Mouse (Mus musculus) heart, embryonic 15.5 days (tissue): Measurements from ENCODE around the gene Nle1. TPM values are rescaled to one million over a fixed set of nuclear protein-coding genes. Genes with fewer than 3 reads are reported as not detected.

Experiments used
- ATAC-seq: fragments of 200-750 bp; cut with Nextera tagmentation; replicated peaks from 2 replicates; pipeline ENCODE4 v1.8.0; 2017; ENCODE audit warnings: low read depth, moderate TSS enrichment; ENCODE audit not compliant: insufficient number of reproducible peaks, insufficient read depth, low FRiP score
- H3K27ac ChIP-seq: fragments of 300-500 bp; sonication (generic); 2 replicates; pipeline ENCODE4 v1.5.1; 2015; ENCODE audit warnings: mild to moderate bottlenecking, inconsistent platforms
- H3K27me3 ChIP-seq: fragments of 300-500 bp; sonication (generic); 2 replicates; pipeline ENCODE4 v1.6.1; 2015; ENCODE audit warnings: inconsistent platforms
- H3K36me3 ChIP-seq: fragments of 300-500 bp; sonication (generic); 2 replicates; pipeline ENCODE4 v1.6.1; 2015; ENCODE audit warnings: mild to moderate bottlenecking, inconsistent platforms
- H3K4me1 ChIP-seq: fragments of 300-500 bp; sonication (generic); replicated peaks from 2 replicates; pipeline ENCODE4 v1.6.1; 2015; ENCODE audit warnings: inconsistent platforms
- H3K4me2 ChIP-seq: fragments of 300-500 bp; sonication (generic); 2 replicates; pipeline ENCODE4 v1.6.1; 2015; ENCODE audit warnings: inconsistent platforms, mild to moderate bottlenecking, moderate library complexity
- H3K4me3 ChIP-seq: fragments of 300-500 bp; sonication (generic); 2 replicates; pipeline ENCODE4 v1.5.1; 2015; ENCODE audit warnings: mild to moderate bottlenecking, inconsistent platforms
- H3K9ac ChIP-seq: fragments of 300-500 bp; sonication (generic); 2 replicates; pipeline ENCODE4 v1.6.1; 2015; ENCODE audit warnings: mild to moderate bottlenecking, inconsistent platforms
- H3K9me3 ChIP-seq: fragments of 300-500 bp; sonication (generic); replicated peaks from 2 replicates; pipeline ENCODE4 v1.6.1; 2016; ENCODE audit warnings: inconsistent platforms
- WGBS: fragments of 180-500 bp; shearing (Covaris S2); methylation state at CpG from one replicate; pipeline ENCODE4 v1.1.7; 2015; ENCODE audit warnings: mixed read lengths; 5-methylcytosine and 5-hydroxymethylcytosine counted together
- polyA plus RNA-seq: library from polyadenylated mRNA; unstranded; fragments of >200 nt; fragmentation: Nextera tagmentation; extraction: Ambion mirVana; gene quantifications from 2 replicates; pipeline ENCODE4 v1.2.1, GENCODE M21; 2015

Nle1 gene
- polyA plus RNA-seq, 1 experiment from 2014 or later, result 17.7 TPM

GRCm38 (mm10) chr11:82866850-82867564 lies 41.2 kb downstream of the Nle1 start:
- 32% methylated on average over 7 of the region's 7 CpGs for WGBS
- H3K4me3 ChIP-seq, result no peak overlapping the region
- H3K9ac ChIP-seq, result no peak overlapping the region
- H3K27ac ChIP-seq, result no peak overlapping the region
- H3K36me3 ChIP-seq, result no peaks in the 10 kb centered on the region
- H3K9me3 ChIP-seq, result no peaks in the 10 kb centered on the region
- no peaks in the 10 kb centered on the region for H3K27me3 ChIP-seq
- no peak for ATAC-seq
- H3K4me2 ChIP-seq, result no peak overlapping the region
- H3K4me1 ChIP-seq, result peaks cover 17% of the 10 kb centered on the region

- 78% methylated on average over 10 of the region's 10 CpGs for WGBS
- H3K4me2 ChIP-seq, result no peak overlapping the region
Measured at GRCm38 (mm10) chr11:82865957-82866356, 42.3 kb downstream of the Nle1 start.

GRCm38 (mm10) chr11:82863488-82863931 lies 44.7 kb downstream of the Nle1 start:
- Histone ChIP-seq H3K4me1 (peaks cover 12% of the 10 kb centered on the region), H3K27me3 (no peaks in the 10 kb centered on the region), H3K4me2 (no peak overlapping the region), H3K9me3 (no peaks in the 10 kb centered on the region), H3K9ac (no peak overlapping the region), H3K4me3 (no peak overlapping the region), H3K36me3 (no peaks in the 10 kb centered on the region), H3K27ac (no peak overlapping the region)
- no peak for ATAC-seq
- 51% methylated on average over 4 of the region's 4 CpGs for WGBS

More at GRCm38 (mm10) chr11:82865957-82866356, 42.3 kb downstream of the Nle1 start:
- Histone ChIP-seq H3K9me3 (no peaks in the 10 kb centered on the region), H3K4me1 (peaks cover 23% of the 10 kb centered on the region), H3K36me3 (no peaks in the 10 kb centered on the region), H3K27me3 (no peaks in the 10 kb centered on the region), H3K27ac (no peak overlapping the region), H3K9ac (no peak overlapping the region), H3K4me3 (no peak overlapping the region)
- no peak for ATAC-seq

GRCm38 (mm10) chr11:82863059-82863458 lies 45.2 kb downstream of the Nle1 start:
- WGBS, result 89% methylated on average over 2 of the region's 2 CpGs

GRCm38 (mm10) chr11:82862638-82863037 lies 45.6 kb downstream of the Nle1 start:
- Histone ChIP-seq H3K4me2 (no peak overlapping the region), H3K9ac (no peak overlapping the region), H3K4me1 (peaks cover 12% of the 10 kb centered on the region), H3K9me3 (no peaks in the 10 kb centered on the region), H3K4me3 (no peak overlapping the region), H3K27me3 (no peaks in the 10 kb centered on the region), H3K27ac (no peak overlapping the region), H3K36me3 (no peaks in the 10 kb centered on the region)
- ATAC-seq, result no peak
- 76% methylated on average over 9 of the region's 9 CpGs for WGBS

More at GRCm38 (mm10) chr11:82863059-82863458, 45.2 kb downstream of the Nle1 start:
- Histone ChIP-seq H3K36me3 (no peaks in the 10 kb centered on the region), H3K9me3 (no peaks in the 10 kb centered on the region), H3K4me1 (peaks cover 12% of the 10 kb centered on the region), H3K27me3 (no peaks in the 10 kb centered on the region), H3K4me3 (no peak overlapping the region), H3K27ac (no peak overlapping the region), H3K4me2 (no peak overlapping the region), H3K9ac (no peak overlapping the region)
- no peak for ATAC-seq

- H3K4me1 ChIP-seq, result peaks cover 10% of the 10 kb centered on the region
- no peaks in the 10 kb centered on the region for H3K9me3 ChIP-seq
- H3K27me3 ChIP-seq, result no peaks in the 10 kb centered on the region
- ATAC-seq, result no peak
- no peak overlapping the region for H3K9ac ChIP-seq
- no peak overlapping the region for H3K4me3 ChIP-seq
- H3K27ac ChIP-seq, result no peak overlapping the region
- H3K4me2 ChIP-seq, result no peak overlapping the region
- WGBS, result 66% methylated on average over 8 of the region's 8 CpGs
- no peaks in the 10 kb centered on the region for H3K36me3 ChIP-seq
Measured at GRCm38 (mm10) chr11:82861558-82861957, 46.7 kb downstream of the Nle1 start.

- Histone ChIP-seq H3K4me1 (peaks cover 10% of the 10 kb centered on the region), H3K27ac (no peak overlapping the region), H3K9ac (no peak overlapping the region), H3K27me3 (no peaks in the 10 kb centered on the region), H3K9me3 (no peaks in the 10 kb centered on the region), H3K4me2 (no peak overlapping the region), H3K4me3 (no peak overlapping the region), H3K36me3 (no peaks in the 10 kb centered on the region)
- no peak for ATAC-seq
- WGBS, result 77% methylated on average over 6 of the region's 6 CpGs
Measured at GRCm38 (mm10) chr11:82860759-82861158, 47.5 kb downstream of the Nle1 start.

- no peaks in the 10 kb centered on the region for H3K9me3 ChIP-seq
- WGBS, result 78% methylated on average over 13 of the region's 13 CpGs
- no peak overlapping the region for H3K9ac ChIP-seq
- H3K36me3 ChIP-seq, result no peaks in the 10 kb centered on the region
- H3K4me3 ChIP-seq, result no peak overlapping the region
- H3K4me1 ChIP-seq, result peaks cover 9% of the 10 kb centered on the region
- no peaks in the 10 kb centered on the region for H3K27me3 ChIP-seq
- no peak for ATAC-seq
- peak overlapping the region; percentile 26; the same call in 1 of the 2 replicates for H3K27ac ChIP-seq
- H3K4me2 ChIP-seq, result no peak overlapping the region
Measured at GRCm38 (mm10) chr11:82857307-82857848, 50.8 kb downstream of the Nle1 start.

- H3K4me3 ChIP-seq, result no peak overlapping the region
- H3K4me1 ChIP-seq, result peaks cover 3% of the 10 kb centered on the region; the same call in 1 of the 2 replicates
- H3K9ac ChIP-seq, result no peak overlapping the region
- H3K9me3 ChIP-seq, result no peaks in the 10 kb centered on the region
- no peak overlapping the region for H3K4me2 ChIP-seq
- H3K36me3 ChIP-seq, result no peaks in the 10 kb centered on the region
- no peak overlapping the region for H3K27ac ChIP-seq
- H3K27me3 ChIP-seq, result no peaks in the 10 kb centered on the region
- WGBS, result 79% methylated on average over 10 of the region's 10 CpGs
- no peak for ATAC-seq
Measured at GRCm38 (mm10) chr11:82856032-82856431, 52.2 kb downstream of the Nle1 start.

GRCm38 (mm10) chr11:82855327-82855973 lies 52.8 kb downstream of the Nle1 start:
- Histone ChIP-seq H3K4me1 (peaks cover 3% of the 10 kb centered on the region; the same call in 1 of the 2 replicates), H3K9me3 (no peaks in the 10 kb centered on the region), H3K27me3 (no peaks in the 10 kb centered on the region), H3K4me3 (no peak overlapping the region), H3K27ac (no peak overlapping the region), H3K36me3 (no peaks in the 10 kb centered on the region), H3K9ac (no peak overlapping the region), H3K4me2 (no peak overlapping the region)
- WGBS, result 76% methylated on average over 9 of the region's 9 CpGs
- ATAC-seq, result no peak

GRCm38 (mm10) chr11:82854111-82854510 lies 54.1 kb downstream of the Nle1 start:
- H3K4me1 ChIP-seq, result peaks cover 3% of the 10 kb centered on the region; the same call in 1 of the 2 replicates
- no peaks in the 10 kb centered on the region for H3K36me3 ChIP-seq
- no peaks in the 10 kb centered on the region for H3K27me3 ChIP-seq
- whole genome bisulfite sequencing, result 81% methylated on average over 6 of the region's 6 CpGs
- no peak overlapping the region for H3K9ac ChIP-seq
- ATAC-seq, result no peak
- no peak overlapping the region for H3K4me3 ChIP-seq
- H3K9me3 ChIP-seq, result no peaks in the 10 kb centered on the region
- H3K4me2 ChIP-seq, result no peak overlapping the region
- H3K27ac ChIP-seq, result no peak overlapping the region
